Mouse (Mus musculus): ENCODE measurements at regions not wholly inside any gene's neighbourhood (a gene's known extent, or its start where the extent isn't known, plus 50 kb on each side); places are given as distances from the start of the nearest gene placed in this dataset.

DNA sequence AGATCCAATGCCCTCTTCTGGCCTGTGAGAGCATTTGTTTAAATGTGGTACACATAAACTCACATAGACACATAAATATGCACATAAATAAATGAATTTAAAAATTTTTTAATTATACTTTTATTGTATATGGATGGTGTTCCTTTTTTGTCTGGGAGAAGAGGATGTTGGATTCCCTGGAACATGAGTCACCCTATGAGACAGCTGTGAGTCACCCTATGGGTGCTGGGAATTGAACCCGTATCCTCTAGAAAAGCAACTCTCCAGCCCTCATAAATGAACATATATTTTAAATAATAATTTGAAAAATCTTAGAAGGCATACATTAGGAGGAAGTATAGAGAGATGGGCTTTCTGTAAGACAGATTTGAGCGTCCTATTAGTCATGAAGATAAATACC is 76.1 kb upstream of the Dynlt3 start:
- no peak overlapping the region for H3K4me3 ChIP-seq (ENCODE audit: low read depth, low read length)
- H3K4me2 ChIP-seq (replicated peaks; ENCODE audit: low read depth, low read length) = no peak overlapping the region
- no peak overlapping the region for H3K9ac ChIP-seq (replicated peaks; ENCODE audit: low read depth, low read length)
- no peaks in the 10 kb centered on the region for H3K36me3 ChIP-seq (ENCODE audit: control insufficient read depth, insufficient read depth, low read length)
- H3K9me3 ChIP-seq (ENCODE audit: control insufficient read depth, low read depth, low read length) = no peaks in the 10 kb centered on the region
- no peak overlapping the region for H3K27ac ChIP-seq (ENCODE audit: low read length)
- 89% methylated on average over 2 of the region's 2 CpGs for WGBS
- ATAC-seq (ENCODE audit: insufficient number of reproducible peaks, insufficient read depth, low FRiP score, low read depth) = no peak
- H3K4me1 ChIP-seq (ENCODE audit: control insufficient read depth, insufficient read depth, low read length) = no peaks in the 10 kb centered on the region
- no peaks in the 10 kb centered on the region for H3K27me3 ChIP-seq (ENCODE audit: control insufficient read depth, insufficient read depth, low read length)

- Histone ChIP-seq H3K4me2 (replicated peaks; ENCODE audit: low read depth, low read length) (no peak overlapping the region), H3K27ac (ENCODE audit: low read length) (no peak overlapping the region), H3K9ac (replicated peaks; ENCODE audit: low read depth, low read length) (no peak overlapping the region), H3K9me3 (ENCODE audit: control insufficient read depth, low read depth, low read length) (no peaks in the 10 kb centered on the region), H3K36me3 (ENCODE audit: control insufficient read depth, insufficient read depth, low read length) (no peaks in the 10 kb centered on the region), H3K4me3 (ENCODE audit: low read depth, low read length) (no peak overlapping the region), H3K27me3 (ENCODE audit: control insufficient read depth, insufficient read depth, low read length) (no peaks in the 10 kb centered on the region), H3K4me1 (ENCODE audit: control insufficient read depth, insufficient read depth, low read length) (no peaks in the 10 kb centered on the region)
- no peak for ATAC-seq (ENCODE audit: insufficient number of reproducible peaks, insufficient read depth, low FRiP score, low read depth)
- WGBS = 76% methylated on average over 3 of the region's 3 CpGs
These were observed 79.7 kb upstream of the Dynlt3 start for GRCm38 (mm10) chrX:9742518-9742917.

DNA sequence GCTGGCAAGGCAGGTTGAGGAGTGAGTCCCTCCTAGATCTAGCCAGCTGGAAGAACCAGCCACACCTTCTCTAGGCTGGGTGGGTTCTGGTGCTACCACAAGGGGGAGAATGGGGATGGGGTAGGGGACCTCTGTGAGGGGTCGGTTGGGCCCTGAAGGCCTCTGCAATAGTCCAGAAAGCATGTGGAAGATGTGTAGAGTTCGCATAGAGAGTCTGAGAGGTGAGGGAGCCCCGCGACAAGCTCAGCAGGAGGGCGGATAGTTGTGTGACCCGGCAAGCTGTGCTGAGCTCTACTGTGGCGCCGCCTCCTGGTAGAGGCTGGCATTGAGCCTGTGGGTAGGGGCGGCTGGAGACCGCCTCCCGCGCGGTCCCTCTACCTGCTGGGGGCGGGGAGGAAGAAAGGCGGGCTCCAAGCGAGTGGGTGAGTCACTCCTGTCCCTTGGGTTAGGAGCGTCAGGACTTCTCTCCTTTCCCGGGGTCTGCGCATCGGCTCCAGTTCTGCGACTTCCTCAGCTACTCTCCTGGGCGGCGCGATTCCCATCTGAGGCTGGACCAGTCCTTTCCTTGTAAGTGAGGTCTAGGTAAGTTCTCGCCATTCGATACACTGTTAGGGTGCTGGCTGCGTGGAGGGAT is 84.6 kb upstream of the Dynlt3 start:
- Histone ChIP-seq H3K27me3 (ENCODE audit: control insufficient read depth, insufficient read depth, low read length) (no peaks in the 10 kb centered on the region), H3K4me1 (ENCODE audit: control insufficient read depth, insufficient read depth, low read length) (no peaks in the 10 kb centered on the region), H3K9ac (replicated peaks; ENCODE audit: low read depth, low read length) (no peak overlapping the region), H3K27ac (ENCODE audit: low read length) (no peak overlapping the region), H3K4me3 (ENCODE audit: low read depth, low read length) (peak overlapping the region; percentile 27), H3K36me3 (ENCODE audit: control insufficient read depth, insufficient read depth, low read length) (no peaks in the 10 kb centered on the region), H3K4me2 (replicated peaks; ENCODE audit: low read depth, low read length) (peak overlapping the region; percentile 41), H3K9me3 (ENCODE audit: control insufficient read depth, low read depth, low read length) (no peaks in the 10 kb centered on the region)
- ATAC-seq (ENCODE audit: insufficient number of reproducible peaks, insufficient read depth, low FRiP score, low read depth) = peak; percentile 79
- WGBS = 21% methylated on average over 26 of the region's 27 CpGs

- H3K27ac ChIP-seq (ENCODE audit: low read length) = no peak overlapping the region
- H3K4me3 ChIP-seq (ENCODE audit: low read depth, low read length) = no peak overlapping the region
- ATAC-seq (ENCODE audit: insufficient number of reproducible peaks, insufficient read depth, low FRiP score, low read depth) = peak; percentile 58; the same call in 1 of the 2 replicates
- WGBS = 51% methylated on average over 5 of the region's 5 CpGs
- no peaks in the 10 kb centered on the region for H3K36me3 ChIP-seq (ENCODE audit: control insufficient read depth, insufficient read depth, low read length)
- H3K4me1 ChIP-seq (ENCODE audit: control insufficient read depth, insufficient read depth, low read length) = no peaks in the 10 kb centered on the region
- no peaks in the 10 kb centered on the region for H3K27me3 ChIP-seq (ENCODE audit: control insufficient read depth, insufficient read depth, low read length)
- H3K4me2 ChIP-seq (replicated peaks; ENCODE audit: low read depth, low read length) = no peak overlapping the region
- no peaks in the 10 kb centered on the region for H3K9me3 ChIP-seq (ENCODE audit: control insufficient read depth, low read depth, low read length)
- no peak overlapping the region for H3K9ac ChIP-seq (replicated peaks; ENCODE audit: low read depth, low read length)
These were observed 90.3 kb upstream of the Dynlt3 start for GRCm38 (mm10) chrX:9752954-9753572.

DNA sequence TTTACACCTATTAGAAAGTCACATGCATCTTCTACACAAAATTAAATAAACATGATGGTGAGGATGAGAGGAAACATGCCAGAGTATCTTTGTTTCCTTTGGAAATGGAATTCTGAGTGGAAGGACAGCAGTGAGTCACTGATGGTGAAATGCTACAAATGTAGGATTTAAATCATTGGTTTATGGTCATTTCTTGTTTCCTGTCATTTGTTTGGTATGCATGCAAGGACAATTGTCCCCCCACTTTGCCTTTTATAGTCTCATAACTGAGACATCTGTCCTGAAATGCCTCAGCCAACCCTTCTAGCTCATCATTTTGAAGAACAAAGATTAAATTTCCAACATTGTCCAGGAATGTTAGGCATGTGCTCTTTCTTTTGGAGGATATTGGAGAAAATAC is 77.2 kb upstream of the Hypm start:
- no peak for ATAC-seq (ENCODE audit: insufficient number of reproducible peaks, insufficient read depth, low FRiP score, low read depth)
- H3K4me2 ChIP-seq (replicated peaks; ENCODE audit: low read depth, low read length) = no peak overlapping the region
- H3K4me3 ChIP-seq (ENCODE audit: low read depth, low read length) = no peak overlapping the region
- no peaks in the 10 kb centered on the region for H3K4me1 ChIP-seq (ENCODE audit: control insufficient read depth, insufficient read depth, low read length)
- H3K9me3 ChIP-seq (ENCODE audit: control insufficient read depth, low read depth, low read length) = no peaks in the 10 kb centered on the region
- no peak overlapping the region for H3K9ac ChIP-seq (replicated peaks; ENCODE audit: low read depth, low read length)
- no peaks in the 10 kb centered on the region for H3K36me3 ChIP-seq (ENCODE audit: control insufficient read depth, insufficient read depth, low read length)
- no peaks in the 10 kb centered on the region for H3K27me3 ChIP-seq (ENCODE audit: control insufficient read depth, insufficient read depth, low read length)
- H3K27ac ChIP-seq (ENCODE audit: low read length) = no peak overlapping the region

GRCm38 (mm10) chrX:9777498-9777897 is 69.2 kb upstream of the Hypm start:
- no peaks in the 10 kb centered on the region for H3K9me3 ChIP-seq (ENCODE audit: control insufficient read depth, low read depth, low read length)
- H3K27ac ChIP-seq (ENCODE audit: low read length) = no peak overlapping the region
- no peaks in the 10 kb centered on the region for H3K36me3 ChIP-seq (ENCODE audit: control insufficient read depth, insufficient read depth, low read length)
- H3K4me3 ChIP-seq (ENCODE audit: low read depth, low read length) = no peak overlapping the region
- no peak overlapping the region for H3K9ac ChIP-seq (replicated peaks; ENCODE audit: low read depth, low read length)
- H3K27me3 ChIP-seq (ENCODE audit: control insufficient read depth, insufficient read depth, low read length) = no peaks in the 10 kb centered on the region
- H3K4me1 ChIP-seq (ENCODE audit: control insufficient read depth, insufficient read depth, low read length) = no peaks in the 10 kb centered on the region
- ATAC-seq (ENCODE audit: insufficient number of reproducible peaks, insufficient read depth, low FRiP score, low read depth) = no peak
- 67% methylated on average over 4 of the region's 4 CpGs for WGBS
- no peak overlapping the region for H3K4me2 ChIP-seq (replicated peaks; ENCODE audit: low read depth, low read length)

GRCm38 (mm10) chrX:9789542-9789941 is 57.2 kb upstream of the Hypm start:
- 72% methylated on average over 3 of the region's 3 CpGs for WGBS
- H3K27ac ChIP-seq (ENCODE audit: low read length) = no peak overlapping the region
- no peaks in the 10 kb centered on the region for H3K36me3 ChIP-seq (ENCODE audit: control insufficient read depth, insufficient read depth, low read length)
- no peak overlapping the region for H3K4me2 ChIP-seq (replicated peaks; ENCODE audit: low read depth, low read length)
- H3K4me3 ChIP-seq (ENCODE audit: low read depth, low read length) = no peak overlapping the region
- no peaks in the 10 kb centered on the region for H3K27me3 ChIP-seq (ENCODE audit: control insufficient read depth, insufficient read depth, low read length)
- no peaks in the 10 kb centered on the region for H3K9me3 ChIP-seq (ENCODE audit: control insufficient read depth, low read depth, low read length)
- no peak for ATAC-seq (ENCODE audit: insufficient number of reproducible peaks, insufficient read depth, low FRiP score, low read depth)
- H3K9ac ChIP-seq (replicated peaks; ENCODE audit: low read depth, low read length) = no peak overlapping the region
- H3K4me1 ChIP-seq (ENCODE audit: control insufficient read depth, insufficient read depth, low read length) = no peaks in the 10 kb centered on the region
